Mouse (Mus musculus): ENCODE results near the gene Syt9.
"Not testable (repeated sequence)": the region's sequence is repeated elsewhere in the genome, so short reads cannot be mapped to it uniquely, and the experiment has no call there.

Syt9 gene

GRCm38 (mm10) chr7:107414928-107415327, 44.4 kb downstream of the Syt9 start:
- DNase-seq (ENCODE audit: low read depth, low spot score), result no peak
- no peaks in the 10 kb centered on the region for H3K36me3 ChIP-seq (ENCODE audit: control insufficient read depth, insufficient read depth, low read length, poor library complexity, severe bottlenecking)

DNA sequence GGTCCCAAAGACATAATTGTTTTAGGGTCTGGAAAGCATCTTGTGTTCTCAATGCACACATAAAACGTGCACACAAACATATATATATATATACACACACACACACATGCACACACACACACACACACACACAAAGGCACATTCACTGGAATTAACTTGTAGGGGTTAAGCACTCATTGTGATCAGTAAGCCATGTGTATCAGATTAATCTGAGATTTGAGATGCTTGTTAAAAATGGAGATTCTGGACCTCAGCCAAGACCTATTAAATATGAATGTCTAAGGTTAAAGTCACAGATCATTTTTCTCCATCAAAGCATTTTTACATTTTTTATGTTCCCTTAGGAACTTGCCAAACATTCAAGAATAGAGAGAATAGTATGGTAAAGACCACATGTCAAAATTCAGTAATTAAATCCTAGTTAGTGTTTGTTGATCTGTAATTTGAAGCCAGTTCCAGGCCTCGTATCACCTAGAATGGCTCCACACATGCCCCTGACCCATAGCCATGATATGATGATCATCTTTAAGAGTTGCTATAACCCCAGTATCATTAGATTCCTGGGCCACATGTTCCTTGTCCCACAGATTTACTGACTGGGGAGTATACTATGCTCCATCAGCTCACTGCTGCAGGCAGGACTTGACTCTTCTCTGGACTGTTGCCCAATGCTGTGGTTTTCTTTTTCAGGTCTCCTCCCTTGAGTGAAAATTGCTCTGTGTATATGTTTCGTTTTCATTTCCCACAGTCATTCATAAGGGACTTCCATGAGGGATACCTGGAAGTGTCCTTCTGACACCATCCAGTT, 46.7 kb downstream of the Syt9 start:
- H3K36me3 ChIP-seq (ENCODE audit: control insufficient read depth, insufficient read depth, low read length, poor library complexity, severe bottlenecking), result no peaks in the 10 kb centered on the region
- no peaks in the 10 kb centered on the region for H3K27me3 ChIP-seq (ENCODE audit: control insufficient read depth, insufficient read depth, low read length, poor library complexity, severe bottlenecking)
- no peak for DNase-seq (ENCODE audit: low read depth, low spot score)

More at GRCm38 (mm10) chr7:107414928-107415327, 44.4 kb downstream of the Syt9 start:
- no peaks in the 10 kb centered on the region for H3K27me3 ChIP-seq (ENCODE audit: control insufficient read depth, insufficient read depth, low read length, poor library complexity, severe bottlenecking)

GRCm38 (mm10) chr7:107437381-107437780, 66.9 kb downstream of the Syt9 start:
- no peak for DNase-seq (ENCODE audit: low read depth, low spot score)

DNA sequence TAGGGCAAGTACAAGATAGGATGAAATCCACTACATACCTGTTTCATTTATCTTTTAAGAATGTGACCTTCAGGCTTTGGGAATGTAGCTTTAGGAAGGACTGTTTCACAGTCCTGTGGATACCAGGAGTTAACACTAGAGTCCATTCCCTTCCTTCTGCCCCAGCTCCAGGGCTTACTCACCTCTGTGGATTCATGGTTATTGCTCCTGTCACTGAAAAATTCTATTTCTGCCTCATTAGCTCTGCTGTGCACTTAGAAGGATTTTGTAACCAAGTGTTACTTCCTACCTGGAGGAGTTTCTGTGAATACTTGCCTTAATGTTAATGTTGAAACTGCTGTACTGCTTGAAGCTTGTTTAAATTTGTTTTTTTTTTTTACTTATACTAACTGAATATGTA, 74.1 kb downstream of the Syt9 start:
- no peak for DNase-seq (ENCODE audit: low read depth, low spot score)

More at GRCm38 (mm10) chr7:107437381-107437780, 66.9 kb downstream of the Syt9 start:
- Histone ChIP-seq H3K36me3 (ENCODE audit: control insufficient read depth, insufficient read depth, low read length, poor library complexity, severe bottlenecking) (no peaks in the 10 kb centered on the region), H3K27me3 (ENCODE audit: control insufficient read depth, insufficient read depth, low read length, poor library complexity, severe bottlenecking) (no peaks in the 10 kb centered on the region)

GRCm38 (mm10) chr7:107454660-107455059, 84.1 kb downstream of the Syt9 start:
- no peak for DNase-seq (ENCODE audit: low read depth, low spot score)
- H3K27me3 ChIP-seq (ENCODE audit: control insufficient read depth, insufficient read depth, low read length, poor library complexity, severe bottlenecking), result no peaks in the 10 kb centered on the region
- no peaks in the 10 kb centered on the region for H3K36me3 ChIP-seq (ENCODE audit: control insufficient read depth, insufficient read depth, low read length, poor library complexity, severe bottlenecking)

More for the DNA sequence above, 74.1 kb downstream of the Syt9 start:
- Histone ChIP-seq H3K36me3 (ENCODE audit: control insufficient read depth, insufficient read depth, low read length, poor library complexity, severe bottlenecking) (no peaks in the 10 kb centered on the region), H3K27me3 (ENCODE audit: control insufficient read depth, insufficient read depth, low read length, poor library complexity, severe bottlenecking) (no peaks in the 10 kb centered on the region)

- no peaks in the 10 kb centered on the region for H3K36me3 ChIP-seq (ENCODE audit: control insufficient read depth, insufficient read depth, low read length, poor library complexity, severe bottlenecking)
- no peaks in the 10 kb centered on the region for H3K27me3 ChIP-seq (ENCODE audit: control insufficient read depth, insufficient read depth, low read length, poor library complexity, severe bottlenecking)
- DNase-seq (ENCODE audit: low read depth, low spot score), result no peak
Measured at GRCm38 (mm10) chr7:107455118-107455521, 84.6 kb downstream of the Syt9 start.

GRCm38 (mm10) chr7:107461167-107461566, 90.6 kb downstream of the Syt9 start:
- no peak for DNase-seq (ENCODE audit: low read depth, low spot score)
- H3K36me3 ChIP-seq (ENCODE audit: control insufficient read depth, insufficient read depth, low read length, poor library complexity, severe bottlenecking), result no peaks in the 10 kb centered on the region
- H3K27me3 ChIP-seq (ENCODE audit: control insufficient read depth, insufficient read depth, low read length, poor library complexity, severe bottlenecking), result no peaks in the 10 kb centered on the region

- no peak for DNase-seq (ENCODE audit: low read depth, low spot score)
- no peaks in the 10 kb centered on the region for H3K27me3 ChIP-seq (ENCODE audit: control insufficient read depth, insufficient read depth, low read length, poor library complexity, severe bottlenecking)
- no peaks in the 10 kb centered on the region for H3K36me3 ChIP-seq (ENCODE audit: control insufficient read depth, insufficient read depth, low read length, poor library complexity, severe bottlenecking)
Measured at GRCm38 (mm10) chr7:107461699-107462440, 91.3 kb downstream of the Syt9 start.

- Histone ChIP-seq H3K36me3 (ENCODE audit: control insufficient read depth, insufficient read depth, low read length, poor library complexity, severe bottlenecking) (no peaks in the 10 kb centered on the region), H3K27me3 (ENCODE audit: control insufficient read depth, insufficient read depth, low read length, poor library complexity, severe bottlenecking) (no peaks in the 10 kb centered on the region)
- DNase-seq (ENCODE audit: low read depth, low spot score), result no peak
Measured at GRCm38 (mm10) chr7:107462962-107463361, 92.4 kb downstream of the Syt9 start.

- DNase-seq (ENCODE audit: low read depth, low spot score), result no peak
- Histone ChIP-seq H3K36me3 (ENCODE audit: control insufficient read depth, insufficient read depth, low read length, poor library complexity, severe bottlenecking) (no peaks in the 10 kb centered on the region), H3K27me3 (ENCODE audit: control insufficient read depth, insufficient read depth, low read length, poor library complexity, severe bottlenecking) (no peaks in the 10 kb centered on the region)
Measured at GRCm38 (mm10) chr7:107465081-107465480, 94.6 kb downstream of the Syt9 start.

DNA sequence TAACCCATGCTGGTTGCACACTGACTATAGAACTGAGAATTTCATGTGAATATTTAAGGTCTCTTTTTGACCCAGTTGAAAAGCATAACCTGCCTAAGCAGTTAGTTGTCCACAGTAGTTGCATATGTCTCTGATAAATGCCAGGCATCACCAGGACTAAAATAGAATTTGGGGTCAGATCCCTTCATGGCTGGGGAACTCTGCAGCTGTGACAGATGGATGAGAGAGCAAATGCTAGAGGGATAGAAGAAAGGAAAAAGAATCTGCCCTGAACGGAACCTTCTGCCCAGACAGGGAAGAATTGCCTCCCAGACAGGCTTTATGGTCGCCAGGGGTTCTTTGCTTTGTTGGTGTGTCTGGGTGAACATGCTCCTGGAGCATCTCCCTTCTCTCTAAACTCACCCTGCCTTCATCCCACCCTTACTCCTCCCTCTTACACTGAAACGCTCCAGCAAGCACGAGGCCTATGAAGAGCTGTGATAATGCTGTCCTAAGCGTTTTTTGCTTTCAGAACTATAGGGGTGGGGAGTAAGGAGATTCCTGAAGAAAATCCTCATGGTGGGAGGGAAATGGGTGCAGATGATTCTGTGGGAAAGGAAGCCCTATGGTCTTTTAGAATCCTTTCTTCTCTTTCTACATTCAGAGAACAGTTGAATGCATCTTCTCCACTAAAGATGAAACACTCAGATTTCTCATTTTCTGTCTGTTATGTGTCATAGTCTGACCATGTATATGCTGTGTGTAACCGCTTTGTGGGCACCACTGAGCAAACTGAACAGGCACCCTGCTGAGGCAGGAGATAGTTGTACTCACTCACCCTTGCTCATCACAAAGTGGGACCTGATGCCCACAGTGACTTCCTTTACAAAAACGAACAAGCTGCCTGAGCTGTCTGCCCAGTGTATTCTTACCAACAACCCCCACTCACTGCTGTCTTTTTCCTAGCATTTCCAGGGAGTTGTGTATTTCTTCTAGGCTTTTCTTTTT, 108.7 kb downstream of the Syt9 start:
- DNase-seq (ENCODE audit: low read depth, low spot score), result no peak
- Histone ChIP-seq H3K36me3 (ENCODE audit: control insufficient read depth, insufficient read depth, low read length, poor library complexity, severe bottlenecking) (no peaks in the 10 kb centered on the region), H3K27me3 (ENCODE audit: control insufficient read depth, insufficient read depth, low read length, poor library complexity, severe bottlenecking) (no peaks in the 10 kb centered on the region)

DNA sequence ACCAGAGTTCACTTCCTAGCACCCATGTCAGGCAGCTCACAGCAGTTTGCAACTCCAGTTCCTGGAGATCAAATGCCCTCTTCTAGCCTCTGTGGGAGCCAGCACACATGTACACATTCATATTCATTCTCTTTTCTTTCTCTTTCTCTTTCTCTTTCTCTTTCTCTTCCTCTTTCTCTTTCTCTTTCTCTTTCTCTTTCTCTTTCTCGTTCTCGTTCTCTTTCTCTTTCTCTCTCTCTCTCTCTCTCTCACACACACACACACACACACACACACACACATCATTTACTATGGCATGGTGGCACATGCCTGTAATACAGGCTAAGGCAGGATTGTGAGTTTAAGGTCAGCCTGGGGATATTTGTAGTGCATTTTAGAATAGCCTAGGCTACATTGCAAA, 115.2 kb downstream of the Syt9 start:
- H3K27me3 ChIP-seq (ENCODE audit: control insufficient read depth, insufficient read depth, low read length, poor library complexity, severe bottlenecking); DNase-seq (ENCODE audit: low read depth, low spot score); H3K36me3 ChIP-seq (ENCODE audit: control insufficient read depth, insufficient read depth, low read length, poor library complexity, severe bottlenecking): not testable (repeated sequence)

DNA sequence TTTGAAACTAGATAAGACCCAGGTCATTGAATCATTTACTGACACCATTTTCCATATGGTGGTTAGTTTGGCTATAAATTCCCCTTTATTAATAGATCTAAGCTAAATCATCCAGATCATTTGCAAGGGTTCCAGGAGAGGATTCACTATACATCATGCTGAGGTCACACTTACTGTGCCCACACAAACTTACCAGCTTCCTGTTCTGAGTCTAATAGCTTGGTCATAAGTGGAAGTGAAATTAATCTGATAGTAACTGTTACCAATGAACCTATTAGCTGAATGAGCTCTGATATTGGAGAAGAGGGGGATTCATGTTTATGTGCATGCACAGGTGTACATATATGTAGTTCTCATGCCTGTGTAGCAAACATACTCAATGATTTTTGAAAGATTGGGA, 124.9 kb downstream of the Syt9 start:
- Histone ChIP-seq H3K36me3 (ENCODE audit: control insufficient read depth, insufficient read depth, low read length, poor library complexity, severe bottlenecking) (no peaks in the 10 kb centered on the region), H3K27me3 (ENCODE audit: control insufficient read depth, insufficient read depth, low read length, poor library complexity, severe bottlenecking) (no peaks in the 10 kb centered on the region)
- no peak for DNase-seq (ENCODE audit: low read depth, low spot score)

DNA sequence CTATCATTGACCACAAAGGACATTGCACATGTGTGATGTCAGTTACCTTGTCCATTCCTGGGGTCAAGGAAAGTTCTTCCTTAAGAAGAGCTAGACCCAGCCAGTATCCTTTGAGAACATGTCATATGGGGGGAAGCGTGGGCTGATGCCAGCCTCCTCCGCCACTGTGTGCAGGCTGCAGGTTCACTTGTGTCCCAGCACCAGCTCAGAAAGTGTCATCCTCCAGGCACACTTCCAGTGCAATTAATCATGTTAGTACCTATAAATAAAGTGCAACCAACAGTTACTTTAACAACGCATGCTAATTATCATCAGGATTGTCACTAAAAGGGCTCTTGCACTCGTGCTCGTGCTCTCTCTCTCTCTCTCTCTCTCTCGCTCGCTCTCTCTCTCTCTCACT, 126.4 kb downstream of the Syt9 start:
- H3K36me3 ChIP-seq (ENCODE audit: control insufficient read depth, insufficient read depth, low read length, poor library complexity, severe bottlenecking), result no peaks in the 10 kb centered on the region
- DNase-seq (ENCODE audit: low read depth, low spot score), result no peak
- H3K27me3 ChIP-seq (ENCODE audit: control insufficient read depth, insufficient read depth, low read length, poor library complexity, severe bottlenecking), result no peaks in the 10 kb centered on the region
